Comparison of ENCODE assay signal across 25 mouse cellular contexts in genomic region chr4:108082401-108082806, GRCm38 (mm10). TPM values are rescaled to one million over a fixed set of nuclear protein-coding genes. Genes with fewer than 3 reads are reported as not detected.
A peak's percentile ranks its signal among the peaks of the same experiment; 100 is the strongest.
DNase-seq lines count a peak whose midpoint lies in the region; ATAC-seq and TF ChIP-seq lines count a peak whose summit lies in the region.
"Had no signal": no experiment of that assay in that cellular context is flagged by ENCODE, and none has a peak within 500 bp of the region (broad histone marks: within the 10 kb centered on the region; RNA-seq: fewer than 3 reads in every experiment).

No protein-coding gene starts in this region.

- peak; percentile 48 for ATAC-seq in inflammation-experienced regulatory T-cells, adult 6 months
- ATAC-seq in neutrophil, adult 5-6 weeks (ENCODE audit: extremely low read depth, insufficient number of reproducible peaks, low FRiP score, poor library complexity, severe bottlenecking), result peak; percentile 33; the same call in 1 of the 2 replicates
- no peak for ATAC-seq in erythroid progenitor cell, adult 5-6 weeks (replicated peaks; ENCODE audit: low FRiP score, poor library complexity, severe bottlenecking)
- ATAC-seq: activated CD4-positive, CD25-positive, alpha-beta regulatory T cell, adult 4 months; forebrain, embryonic 15.5 days; intestine, embryonic 15.5 days had no signal

- H3K27ac ChIP-seq in bone marrow, adult 2 months (ENCODE audit: control insufficient read depth, insufficient read depth, low read depth, low read length, poor library complexity), result peak overlapping the region; percentile 80
- H3K27ac ChIP-seq: embryonic facial prominence, embryonic 15.5 days; forebrain, embryonic 15.5 days; hindbrain, embryonic 14.5 days; intestine, embryonic 15.5 days; stomach, embryonic 15.5 days had no signal

- no peak for TF ChIP-seq POLR2A in bone marrow, adult 2 months (IDR thresholded peaks at IDR 0.05; ENCODE audit: borderline replicate concordance, control insufficient read depth, low read depth, low read length)

- peak; percentile 35 for DNase-seq in thymus, postnatal 0 days (ENCODE audit: low spot score)
- DNase-seq in thymus, postnatal 14 days, result no peak
- DNase-seq in urinary bladder, postnatal 14 days (ENCODE audit: low spot score), result no peak
- DNase-seq in frontal cortex, postnatal 14 days (ENCODE audit: low spot score in 2 of 2), result no peak
- DNase-seq: adrenal gland, adult 8-10 months; cerebellum, adult 8-10 months; cerebellum, postnatal 36 days; gastrocnemius, postnatal 36 days; kidney, adult 8-10 months; kidney, postnatal 10 days; left cerebral cortex, postnatal 4 days; liver; lung, adult 2 months; lung, postnatal 14 days; right cerebral cortex, postnatal 4 days had no signal

- H3K4me1 ChIP-seq in bone marrow, adult 2 months (ENCODE audit: control insufficient read depth, insufficient read depth, low read length), result peaks cover 4% of the 10 kb centered on the region; the same call in 1 of the 2 replicates
- H3K4me1 ChIP-seq: forebrain, embryonic 15.5 days; intestine, embryonic 15.5 days; stomach, embryonic 15.5 days had no signal

- TF ChIP-seq CTCF in bone marrow, adult 2 months (IDR thresholded peaks at IDR 0.05; ENCODE audit: control insufficient read depth, insufficient read depth, low read length), result no peak

- H3K4me3 ChIP-seq in bone marrow, adult 2 months (replicated peaks; ENCODE audit: control insufficient read depth, low read depth, low read length), result no peak overlapping the region
- H3K4me3 ChIP-seq: embryonic facial prominence, embryonic 15.5 days; forebrain, embryonic 15.5 days; intestine, embryonic 15.5 days; stomach, embryonic 15.5 days had no signal

- 70% methylated on average over 2 of the region's 2 CpGs for WGBS in bone marrow, adult 2 months

RNA-seq across cellular contexts. Expression of gene Podn, which starts 13.8 kb away (rescaled TPM):
- polyA plus RNA-seq in thymus, postnatal 0 days (2015; fragmentation: Nextera tagmentation; extraction: Ambion mirVana), result 0.32 and 0.36 TPM in 2 replicates
- polyA plus RNA-seq in bone marrow, adult 2 months (2011; ENCODE audit: insufficient read depth, insufficient read length, low replicate concordance, missing spikeins), result 5.1 and 5.2 TPM in 2 replicates
- polyA plus RNA-seq in inflammation-experienced regulatory T-cells, adult 6 months (2017; shearing (Covaris generic)), result not detected
- 0.35 TPM in 1 of 2 replicates, not detected in the other for total RNA-seq in neutrophil, adult 5-6 weeks (2017)
- not detected in 2 replicates for total RNA-seq in erythroid progenitor cell, adult 5-6 weeks (2015; ENCODE audit: low replicate concordance)
- total RNA-seq in erythroid progenitor cell, adult 5-6 weeks (2017; ENCODE audit: low replicate concordance), result 0.13 TPM in 1 of 2 replicates, not detected in the other
- polyA plus RNA-seq: activated CD4-positive, CD25-positive, alpha-beta regulatory T cell, adult 4 months had no signal
